Mouse (Mus musculus) forebrain, embryonic 12.5 days (tissue): Measurements from ENCODE around the gene Gm6676. TPM values are rescaled to one million over a fixed set of nuclear protein-coding genes. Genes with fewer than 3 reads are reported as not detected.
"Not testable (repeated sequence)": the region's sequence is repeated elsewhere in the genome, so short reads cannot be mapped to it uniquely, and the experiment has no call there.

ENCODE experiments used
- ATAC-seq: fragments of 200-750 bp; cut with Nextera tagmentation; 2 replicates; pipeline ENCODE4 v1.8.0; 2017; ENCODE audit warnings: moderate TSS enrichment; ENCODE audit not compliant: low FRiP score
- H3K27ac ChIP-seq: fragments of 300-500 bp; sonication (generic); 2 replicates; pipeline ENCODE4 v1.5.1; 2016; ENCODE audit warnings: mild to moderate bottlenecking
- H3K27me3 ChIP-seq: fragments of 300-500 bp; sonication (generic); 2 replicates; pipeline ENCODE4 v1.6.1; 2016; ENCODE audit warnings: mild to moderate bottlenecking
- H3K36me3 ChIP-seq: fragments of 300-500 bp; sonication (generic); replicated peaks from 2 replicates; pipeline ENCODE4 v1.6.1; 2016; ENCODE audit warnings: mild to moderate bottlenecking
- H3K4me1 ChIP-seq: fragments of 300-500 bp; sonication (generic); 2 replicates; pipeline ENCODE4 v1.6.1; 2016
- H3K4me2 ChIP-seq: fragments of 300-500 bp; sonication (generic); 2 replicates; pipeline ENCODE4 v1.6.1; 2016; ENCODE audit warnings: mild to moderate bottlenecking, moderate library complexity
- H3K4me3 ChIP-seq: fragments of 300-500 bp; sonication (generic); replicated peaks from 2 replicates; pipeline ENCODE4 v1.5.1; 2016; ENCODE audit warnings: mild to moderate bottlenecking
- H3K9ac ChIP-seq: fragments of 300-500 bp; sonication (generic); 2 replicates; pipeline ENCODE4 v1.6.1; 2016; ENCODE audit warnings: mild to moderate bottlenecking
- H3K9me3 ChIP-seq: fragments of 300-500 bp; sonication (generic); 2 replicates; pipeline ENCODE4 v1.6.1; 2016
- WGBS: fragments of 180-500 bp; shearing (Covaris S2); methylation state at CpG from one replicate; pipeline ENCODE4 v1.1.7; 2016; 5-methylcytosine and 5-hydroxymethylcytosine counted together
- polyA plus RNA-seq: library from polyadenylated mRNA; unstranded; fragments of >200 nt; fragmentation: Nextera tagmentation; extraction: Ambion mirVana; gene quantifications from 2 replicates; pipeline ENCODE4 v1.2.1, GENCODE M21; 2016

Gene Gm6676
- not detected in 2 replicates for polyA plus RNA-seq

GRCm38 (mm10) chr14:7125312-7125711 is at the start of gene Gm6676:
TSS of gene Gm6676 (minus strand) at chr14:7125412.
- H3K36me3 ChIP-seq, ATAC-seq, H3K4me3 ChIP-seq, H3K9me3 ChIP-seq, H3K4me1 ChIP-seq, H3K27ac ChIP-seq, H3K4me2 ChIP-seq, H3K9ac ChIP-seq, H3K27me3 ChIP-seq: not testable (repeated sequence)
- no CpG with 5 or more reads among the region's 2 CpGs for WGBS

- H3K27me3 ChIP-seq, H3K36me3 ChIP-seq, H3K4me1 ChIP-seq, H3K4me2 ChIP-seq, H3K9me3 ChIP-seq, ATAC-seq, H3K9ac ChIP-seq, H3K27ac ChIP-seq, H3K4me3 ChIP-seq: not testable (repeated sequence)
- WGBS: no CpG with 5 or more reads among the region's 37 CpGs
These were observed 49.3 kb upstream of the Gm6676 start, which contains the start of gene Gm3512 for GRCm38 (mm10) chr14:7174483-7174971. TSS of gene Gm3512 (minus strand) at chr14:7174533.

- H3K4me2 ChIP-seq: peak overlapping the region; percentile 60
- H3K9me3 ChIP-seq, ATAC-seq, H3K36me3 ChIP-seq, H3K27me3 ChIP-seq, H3K4me1 ChIP-seq: not testable (repeated sequence)
- WGBS: 0% methylated on average over 8 of the region's 54 CpGs
- peak overlapping the region; percentile 51 for H3K4me3 ChIP-seq
- peak overlapping the region; percentile 72 for H3K9ac ChIP-seq
- peak overlapping the region; percentile 80 for H3K27ac ChIP-seq
These were observed 19.9 kb downstream of the Gm6676 start for GRCm38 (mm10) chr14:7105124-7105802.

DNA sequence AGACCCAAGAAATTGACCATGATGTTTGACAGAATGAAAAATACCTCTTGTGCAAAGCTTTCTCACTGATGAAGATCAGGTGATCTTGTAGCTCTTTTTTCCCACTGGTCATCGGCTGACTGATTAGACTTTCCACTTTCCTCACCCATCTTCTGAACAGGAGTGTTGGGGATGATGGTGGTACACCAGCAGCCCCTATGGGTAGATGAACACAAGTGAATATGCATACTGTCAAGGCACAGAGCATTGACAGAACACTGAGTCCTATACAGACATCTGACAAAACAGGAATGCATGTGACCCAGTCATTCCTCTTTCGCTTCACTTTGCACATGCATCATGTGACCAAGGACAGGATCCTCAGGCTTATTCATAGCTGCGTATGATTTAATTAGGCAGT is 24.7 kb downstream of the Gm6676 start, which contains the start of gene Gm3696:
Gm3696 (minus strand) TSS at position 101 of the 400 bp plus-strand sequence.
- not testable (repeated sequence) for H3K4me3 ChIP-seq, ATAC-seq, H3K4me2 ChIP-seq, H3K27ac ChIP-seq, H3K9me3 ChIP-seq, H3K4me1 ChIP-seq, H3K27me3 ChIP-seq, H3K9ac ChIP-seq, H3K36me3 ChIP-seq
- 91% methylated on average over 1 of the region's 3 CpGs for WGBS

Other genes starting within 250 kb of the Gm6676 start
- gene Gm3667, start 235.4 kb downstream of the Gm6676 start, polyA plus RNA-seq: 2.4 and 2.9 TPM in 2 replicates
- not detected in 2 replicates for gene Gm6356, start 151.6 kb downstream of the Gm6676 start, polyA plus RNA-seq
- 1.5 and 1.7 TPM in 2 replicates for gene Gm10406, start 98.0 kb downstream of the Gm6676 start, polyA plus RNA-seq
- gene Gm3685, start 80.4 kb downstream of the Gm6676 start, polyA plus RNA-seq: 0.23 TPM in 1 of 2 replicates, not detected in the other
- gene Gm3696, start 24.8 kb downstream of the Gm6676 start, polyA plus RNA-seq: 2.6 and 2.8 TPM in 2 replicates
- gene Gm3512, start 49.1 kb upstream of the Gm6676 start, polyA plus RNA-seq: 5.4 and 6.4 TPM in 2 replicates
- gene Gm16434, start 69.1 kb upstream of the Gm6676 start, polyA plus RNA-seq: not detected in 2 replicates
- gene Gm3727, start 139.3 kb upstream of the Gm6676 start, polyA plus RNA-seq: not detected in 2 replicates
- 2.7 and 3.0 TPM in 2 replicates for gene Gm3739, start 189.6 kb upstream of the Gm6676 start, polyA plus RNA-seq
- not detected in 2 replicates for gene Gm5797, start 207.0 kb upstream of the Gm6676 start, polyA plus RNA-seq
- not detected in 2 replicates for gene Gm8374, start 239.7 kb upstream of the Gm6676 start, polyA plus RNA-seq